Mouse (Mus musculus) myocyte (in vitro differentiated cells): Measurements from ENCODE around the gene F830045P16Rik. TPM values are rescaled to one million over a fixed set of nuclear protein-coding genes. Genes with fewer than 3 reads are reported as not detected.

Experiments used
- H3K27me3 ChIP-seq: one replicate; pipeline ENCODE4 v1.6.1; 2011; ENCODE audit not compliant: control insufficient read depth, insufficient read depth, insufficient read length
- H3K36me3 ChIP-seq: one replicate; pipeline ENCODE4 v1.6.1; 2011; ENCODE audit not compliant: control insufficient read depth, insufficient read depth
- H3K4me2 ChIP-seq: one replicate; pipeline ENCODE4 v1.6.1; 2011; ENCODE audit warnings: low read depth, control low read depth
- H3K4me3 ChIP-seq: one replicate; pipeline ENCODE4 v1.5.1; 2011; ENCODE audit warnings: mild to moderate bottlenecking, control low read depth, moderate library complexity
- H3K79me2 ChIP-seq: one replicate; pipeline ENCODE4 v1.6.1; 2011; ENCODE audit not compliant: control insufficient read depth, insufficient read depth
- H3ac ChIP-seq: one replicate; pipeline ENCODE4 v1.6.1; 2011; ENCODE audit not compliant: control insufficient read depth, insufficient read length
- CEBPB ChIP-seq: IDR thresholded peaks from 2 replicates; pipeline ENCODE4 v1.6.1; 2011; ENCODE audit warnings: mild to moderate bottlenecking, moderate library complexity; ENCODE audit not compliant: poor library complexity, insufficient read depth, severe bottlenecking
- E2F4 ChIP-seq: IDR thresholded peaks from one replicate; pipeline ENCODE4 v1.6.1; 2011; ENCODE audit warnings: mild to moderate bottlenecking, control low read depth, moderate library complexity; ENCODE audit not compliant: insufficient read depth
- MAX ChIP-seq: IDR thresholded peaks from one replicate; pipeline ENCODE4 v1.6.1; 2011; ENCODE audit warnings: low read depth, mild to moderate bottlenecking, control low read depth
- MYOD1 ChIP-seq, 3 experiments: IDR thresholded peaks; one replicate each; pipeline ENCODE4 v1.6.1; 2011; ENCODE audit warnings: control low read depth in 2 of 3, low read depth in 2 of 3, mild to moderate bottlenecking in 2 of 3, moderate library complexity in 1 of 3; ENCODE audit not compliant: insufficient read length in 2 of 3, control insufficient read depth in 1 of 3
- MYOG ChIP-seq, 3 experiments: IDR thresholded peaks; one replicate each; pipeline ENCODE4 v1.6.1; 2011; ENCODE audit warnings: control low read depth in 2 of 3, low read depth in 2 of 3, mild to moderate bottlenecking in 2 of 3; ENCODE audit not compliant: insufficient read length in 2 of 3, control insufficient read depth in 1 of 3, insufficient read depth in 1 of 3
- POLR2A ChIP-seq: IDR thresholded peaks from one replicate; pipeline ENCODE4 v1.6.1; 2011; ENCODE audit warnings: low read depth, mild to moderate bottlenecking, control low read depth, moderate library complexity; ENCODE audit not compliant: insufficient read length
- POLR2AphosphoS2 ChIP-seq: IDR thresholded peaks from one replicate; pipeline ENCODE4 v1.6.1; 2011; ENCODE audit warnings: low read depth, control low read depth; ENCODE audit not compliant: insufficient read length
- REST ChIP-seq: IDR thresholded peaks from one replicate; pipeline ENCODE4 v1.6.1; 2011; ENCODE audit warnings: mild to moderate bottlenecking, control low read depth, moderate library complexity; ENCODE audit not compliant: insufficient read depth, insufficient read length
- SRF ChIP-seq: IDR thresholded peaks from one replicate; pipeline ENCODE4 v1.6.1; 2011; ENCODE audit warnings: low read depth; ENCODE audit not compliant: control insufficient read depth, insufficient read length
- TCF12 ChIP-seq: IDR thresholded peaks from one replicate; pipeline ENCODE4 v1.6.1; 2011; ENCODE audit warnings: mild to moderate bottlenecking, control low read depth; ENCODE audit not compliant: poor library complexity, insufficient read depth, severe bottlenecking
- TCF3 ChIP-seq: IDR thresholded peaks from one replicate; pipeline ENCODE4 v1.6.1; 2011; ENCODE audit warnings: low read depth, control low read depth; ENCODE audit not compliant: insufficient read length
- USF1 ChIP-seq: IDR thresholded peaks from one replicate; pipeline ENCODE4 v1.6.1; 2011; ENCODE audit warnings: low read depth, mild to moderate bottlenecking, control low read depth, moderate library complexity
- polyA plus RNA-seq: library from polyadenylated mRNA; unstranded; fragments of >200 nt; fragmentation: generic; extraction: Trizol; gene quantifications from one replicate; pipeline ENCODE4 v1.2.1, GENCODE M21; 2012; ENCODE audit warnings: missing spikeins

F830045P16Rik gene
- polyA plus RNA-seq, 1 experiment, result not detected

DNA sequence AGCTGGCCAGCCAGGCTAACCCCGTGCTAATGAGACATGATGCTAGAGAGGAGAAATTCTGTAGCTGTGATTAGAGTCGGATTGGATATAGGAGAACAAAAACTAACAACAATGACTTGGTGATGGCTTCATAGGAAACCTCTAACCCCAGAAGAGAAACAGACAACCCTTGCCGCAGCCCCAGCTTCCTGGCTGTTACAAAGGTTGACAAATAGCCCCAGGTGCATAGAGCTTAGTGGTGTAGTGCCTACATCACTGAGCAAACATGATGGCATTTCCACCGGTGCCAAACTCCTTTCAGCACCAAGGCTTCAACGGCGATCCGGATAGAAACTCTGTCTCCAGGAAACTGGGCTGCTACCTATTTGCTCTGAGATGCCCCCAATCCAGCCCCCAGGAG lies 9.2 kb upstream of the F830045P16Rik start:
- Histone ChIP-seq H3K27me3 (no peaks in the 10 kb centered on the region), H3K36me3 (no peaks in the 10 kb centered on the region), H3ac (no peak overlapping the region), H3K4me3 (no peak overlapping the region), H3K4me2 (no peak overlapping the region), H3K79me2 (no peaks in the 10 kb centered on the region)
- TF ChIP-seq REST, result no peak

DNA sequence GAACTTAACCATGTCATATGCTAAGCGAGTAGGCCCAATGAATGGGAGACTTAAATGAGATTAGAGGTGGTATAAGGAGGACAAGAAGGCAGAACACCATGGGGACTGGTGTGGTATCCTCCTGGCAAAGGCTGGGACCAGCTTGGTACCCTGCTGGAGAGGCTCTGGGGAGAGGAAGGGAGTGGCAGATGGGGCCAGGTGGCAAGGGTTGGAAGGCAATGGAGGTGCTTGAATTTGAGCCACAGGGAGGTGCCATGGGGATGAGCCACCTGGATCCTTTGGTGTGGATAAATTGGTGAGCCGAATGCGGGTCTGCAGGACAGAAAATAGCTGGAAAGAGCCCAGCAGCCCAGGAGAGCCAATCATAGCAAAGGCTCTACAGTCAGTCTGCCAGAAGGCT lies 8.5 kb upstream of the F830045P16Rik start:
- TF ChIP-seq MYOG (IDR thresholded peaks at IDR 0.05; ENCODE audit: control insufficient read depth in 1 of 3, insufficient read depth in 1 of 3, insufficient read length in 2 of 3, low read depth in 2 of 3), result no peak
- no peak for TF ChIP-seq POLR2A
- no peak for TF ChIP-seq MAX
- TF ChIP-seq USF1, result no peak
- TF ChIP-seq CEBPB, result no peak
- H3K4me3 ChIP-seq, result no peak overlapping the region
- no peaks in the 10 kb centered on the region for H3K27me3 ChIP-seq
- no peak overlapping the region for H3ac ChIP-seq
- no peaks in the 10 kb centered on the region for H3K36me3 ChIP-seq
- H3K4me2 ChIP-seq, result no peak overlapping the region
- H3K79me2 ChIP-seq, result no peaks in the 10 kb centered on the region

DNA sequence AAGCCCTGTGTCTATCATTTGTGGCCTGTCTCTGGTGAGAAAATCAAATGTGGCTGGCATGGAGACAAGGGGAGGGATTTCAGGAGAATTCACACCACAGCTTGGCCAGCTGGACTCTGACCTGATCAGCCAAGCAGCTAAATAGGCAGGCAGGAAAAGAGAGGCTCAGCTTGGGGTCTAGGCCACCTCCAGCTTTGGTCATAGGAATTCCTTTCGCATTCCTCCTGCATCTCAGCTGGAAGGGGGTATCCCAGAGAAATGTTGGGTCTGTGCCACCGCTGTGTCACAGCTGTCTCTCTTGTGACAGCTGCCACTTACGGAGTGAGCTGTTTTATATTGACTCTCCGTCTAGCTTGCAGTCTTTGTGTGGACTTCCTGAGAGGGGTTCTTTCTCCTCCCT lies 8.0 kb upstream of the F830045P16Rik start:
- H3K79me2 ChIP-seq, result no peaks in the 10 kb centered on the region
- no peak overlapping the region for H3ac ChIP-seq
- no peak overlapping the region for H3K4me3 ChIP-seq
- H3K27me3 ChIP-seq, result no peaks in the 10 kb centered on the region
- TF ChIP-seq E2F4 (no peak), MYOG (IDR thresholded peaks at IDR 0.05; ENCODE audit: control insufficient read depth in 1 of 3, insufficient read depth in 1 of 3, insufficient read length in 2 of 3, low read depth in 2 of 3) (peak in 2 of 3 experiments; percentile 49 to 81), CEBPB (no peak), MYOD1 (IDR thresholded peaks at IDR 0.05; ENCODE audit: control insufficient read depth in 1 of 3, insufficient read length in 2 of 3, low read depth in 2 of 3) (peak in 2 of 3 experiments; percentile 54 to 92), POLR2A (no peak), TCF12 (peak; percentile 12), TCF3 (peak; percentile 65), POLR2AphosphoS2 (no peak), USF1 (no peak)
- no peak overlapping the region for H3K4me2 ChIP-seq
- H3K36me3 ChIP-seq, result no peaks in the 10 kb centered on the region

DNA sequence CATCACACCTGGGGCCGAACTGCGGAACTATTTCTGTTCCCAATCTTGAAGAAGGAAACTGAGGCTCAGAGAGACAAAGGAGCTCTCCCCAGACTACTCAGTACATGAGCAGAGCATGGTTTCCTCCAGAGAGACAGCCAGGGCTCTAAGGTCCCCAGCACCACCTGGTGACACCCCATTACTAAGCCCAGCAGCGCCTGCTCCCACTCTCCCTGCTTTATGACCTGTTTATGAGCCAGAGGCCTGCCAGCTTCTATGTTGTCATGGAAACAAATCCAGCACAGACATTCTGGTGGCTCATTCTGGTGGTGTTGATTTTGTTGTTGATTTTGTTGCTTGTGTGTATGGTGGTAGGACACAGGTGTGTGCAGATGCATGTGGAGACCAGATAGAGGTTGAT lies 3.6 kb upstream of the F830045P16Rik start:
- Histone ChIP-seq H3K27me3 (peaks cover 10% of the 10 kb centered on the region), H3ac (no peak overlapping the region), H3K4me3 (no peak overlapping the region), H3K36me3 (no peaks in the 10 kb centered on the region), H3K79me2 (no peaks in the 10 kb centered on the region), H3K4me2 (no peak overlapping the region)
- TF ChIP-seq SRF, result no peak
- TF ChIP-seq TCF12, result no peak
- TF ChIP-seq MAX, result no peak
- no peak for TF ChIP-seq TCF3
- TF ChIP-seq MYOD1 (IDR thresholded peaks at IDR 0.05; ENCODE audit: control insufficient read depth in 1 of 3, insufficient read length in 2 of 3, low read depth in 2 of 3), result no peak
- TF ChIP-seq USF1, result no peak
- no peak for TF ChIP-seq REST
- TF ChIP-seq POLR2A, result no peak
- no peak for TF ChIP-seq CEBPB
- no peak for TF ChIP-seq MYOG (IDR thresholded peaks at IDR 0.05; ENCODE audit: control insufficient read depth in 1 of 3, insufficient read depth in 1 of 3, insufficient read length in 2 of 3, low read depth in 2 of 3)
- no peak for TF ChIP-seq E2F4
- no peak for TF ChIP-seq POLR2AphosphoS2

DNA sequence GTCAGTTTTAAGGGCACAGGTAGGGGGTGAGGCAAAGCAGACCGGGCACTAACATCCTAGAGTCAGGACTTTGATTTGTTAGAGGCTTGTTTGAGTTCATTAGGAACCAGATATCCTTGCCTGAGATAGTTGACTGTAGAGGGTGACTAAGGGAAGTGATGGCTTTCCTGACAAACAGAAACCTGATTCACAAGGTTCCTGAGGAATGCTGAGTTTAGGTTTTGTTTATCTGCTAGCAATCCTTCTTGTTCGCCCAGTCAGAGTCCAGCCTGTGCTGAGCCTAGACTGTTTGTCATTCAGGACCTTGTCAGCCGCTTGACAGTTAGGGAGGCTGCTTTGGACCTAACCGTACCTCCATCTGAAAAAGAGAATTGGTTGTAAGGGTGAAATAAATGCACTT lies 2.8 kb upstream of the F830045P16Rik start:
- Histone ChIP-seq H3K36me3 (no peaks in the 10 kb centered on the region), H3ac (no peak overlapping the region), H3K27me3 (peaks cover 10% of the 10 kb centered on the region), H3K4me2 (no peak overlapping the region), H3K4me3 (no peak overlapping the region), H3K79me2 (no peaks in the 10 kb centered on the region)
- TF ChIP-seq USF1 (no peak), MYOD1 (IDR thresholded peaks at IDR 0.05; ENCODE audit: control insufficient read depth in 1 of 3, insufficient read length in 2 of 3, low read depth in 2 of 3) (no peak), TCF12 (no peak), MAX (no peak), CEBPB (no peak), SRF (no peak), POLR2A (no peak), E2F4 (no peak), MYOG (IDR thresholded peaks at IDR 0.05; ENCODE audit: control insufficient read depth in 1 of 3, insufficient read depth in 1 of 3, insufficient read length in 2 of 3, low read depth in 2 of 3) (no peak), POLR2AphosphoS2 (no peak), REST (no peak), TCF3 (no peak)
